Mouse (Mus musculus) ES-E14 (cell line): ENCODE measurements at regions not wholly inside any gene's neighbourhood (a gene's known extent, or its start where the extent isn't known, plus 50 kb on each side); places are given as distances from the start of the nearest gene placed in this dataset.
A peak's percentile ranks its signal among the peaks of the same experiment; 100 is the strongest.
"Not testable (repeated sequence)": the region's sequence is repeated elsewhere in the genome, so short reads cannot be mapped to it uniquely, and the experiment has no call there.

Experiments
- CHD2 ChIP-seq: IDR thresholded peaks from 2 replicates; pipeline ENCODE4 v1.6.1; 2014; ENCODE audit warnings: mild to moderate bottlenecking, low read depth, low read length, inconsistent platforms
- HCFC1 ChIP-seq: IDR thresholded peaks from 2 replicates; pipeline ENCODE4 v1.6.1; 2012; ENCODE audit warnings: low read length, inconsistent platforms, borderline replicate concordance; ENCODE audit not compliant: insufficient read depth
- ZC3H11A ChIP-seq: IDR thresholded peaks from 2 replicates; pipeline ENCODE4 v1.6.1; 2012; ENCODE audit warnings: low read depth, mild to moderate bottlenecking, inconsistent platforms, low read length, borderline replicate concordance

GRCm38 (mm10) chr6:67857945-67858344 is 322.3 kb upstream of the Tacstd2 start:
- TF ChIP-seq ZC3H11A: 0 out of 2 replicates have a peak, but pooled peaks have one; percentile 12
- not testable (repeated sequence) for TF ChIP-seq HCFC1, CHD2
